Mouse (Mus musculus) mesoderm, embryonic 11.5 days (tissue): ENCODE results near the gene Synpo2l.

Source experiments
- DNase-seq: peaks from one replicate; pipeline ENCODE4 v3.0.0-alpha.2; 2012; ENCODE audit warnings: low read depth, low spot score

Synpo2l gene

DNA sequence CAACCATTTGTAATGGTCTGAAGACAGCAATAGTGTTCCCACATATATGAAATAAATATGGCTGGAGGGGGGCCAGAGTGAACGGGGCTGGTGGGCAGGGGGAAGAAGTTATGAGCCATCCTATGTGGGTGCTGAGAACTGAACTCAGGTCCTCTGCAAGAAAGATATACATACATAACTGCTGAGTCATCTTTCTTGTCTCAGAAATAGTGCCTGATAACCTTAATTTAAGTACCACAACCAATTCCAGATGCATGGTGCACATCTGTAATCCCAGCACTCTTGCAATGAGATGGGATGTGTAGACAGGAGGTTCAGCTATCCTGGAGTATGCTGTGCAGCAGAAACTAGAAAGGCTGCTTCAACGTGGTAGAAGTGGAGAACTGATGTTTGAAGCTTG lies 13.6 kb upstream of the Synpo2l start:
- no peak for DNase-seq

DNA sequence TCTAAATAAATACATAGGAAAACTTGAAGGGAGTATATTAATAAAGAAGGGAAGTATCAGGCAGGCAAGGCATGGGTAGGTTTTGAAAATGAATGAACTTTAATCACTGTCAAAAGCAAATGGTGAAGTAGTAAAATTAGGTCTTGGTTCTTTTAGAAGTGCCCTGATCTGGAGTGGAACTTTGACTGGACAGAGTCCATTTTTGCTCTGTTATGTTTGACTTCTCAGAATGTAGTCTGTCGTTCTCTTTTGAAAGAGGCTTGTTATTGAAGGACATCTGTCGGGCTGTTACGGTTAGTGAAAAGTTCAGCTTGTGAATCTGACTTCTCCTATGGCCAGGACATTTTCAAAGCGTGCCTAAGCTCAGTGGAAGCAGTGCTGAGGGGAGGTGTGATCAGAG lies 9.8 kb upstream of the Synpo2l start:
- DNase-seq: no peak

DNA sequence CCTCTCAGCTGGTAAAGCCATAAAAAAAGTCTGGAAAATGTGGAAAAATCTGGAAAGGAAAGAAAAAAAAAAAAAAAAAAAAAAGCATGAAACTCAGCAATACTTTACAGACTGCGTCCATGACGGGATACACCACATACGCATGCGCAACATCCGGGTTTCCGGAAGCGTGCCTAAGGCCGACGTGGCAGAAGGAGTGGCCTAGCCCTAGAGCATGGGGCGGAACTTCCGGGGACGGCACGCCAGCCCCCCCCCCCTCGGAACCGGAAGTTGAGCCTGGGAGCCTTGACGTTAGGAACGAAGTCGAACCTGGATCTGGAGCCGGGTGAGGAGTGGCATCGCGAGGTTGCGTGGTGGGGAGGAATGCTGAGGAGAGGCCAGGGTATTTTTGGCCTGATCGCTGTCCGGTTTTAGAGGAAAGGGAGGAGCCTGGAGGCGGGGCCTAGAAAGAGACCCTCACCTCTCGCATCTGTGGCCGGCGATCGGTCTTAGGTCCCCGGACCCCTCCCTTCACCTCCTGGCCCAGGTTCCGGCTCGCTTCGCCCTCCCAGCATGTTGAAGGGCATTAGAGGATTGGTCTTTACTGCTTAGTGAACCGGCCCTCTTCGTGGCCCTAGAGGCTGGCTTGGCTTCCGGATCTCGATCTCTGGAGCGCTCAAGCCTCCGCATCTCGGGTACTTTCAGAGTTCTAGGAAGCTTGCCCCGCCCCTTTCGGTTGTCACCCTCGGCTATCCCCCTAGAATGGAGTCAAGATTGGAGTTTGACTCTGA lies 6.1 kb upstream of the Synpo2l start, which contains the start of gene Sec24c:
Sec24c (plus strand) TSS at position 245 of the 770 bp plus-strand sequence.
- DNase-seq: peak; percentile 99

DNA sequence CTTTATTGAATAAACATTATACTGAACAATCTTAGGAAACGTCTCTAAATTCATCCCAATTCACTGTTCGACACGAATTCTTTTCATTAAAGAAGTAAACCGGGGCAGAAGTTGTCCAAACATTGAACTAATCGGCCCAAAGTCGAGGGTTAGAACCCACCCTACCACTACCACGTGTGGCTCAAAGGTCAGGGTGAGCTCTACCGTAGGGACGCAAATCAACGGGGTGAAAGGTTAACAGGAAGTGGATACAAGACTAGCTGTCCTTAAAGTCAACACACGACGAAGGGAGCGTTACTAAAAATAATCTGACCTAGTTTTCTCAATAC lies 5.5 kb upstream of the Synpo2l start:
- no peak for DNase-seq

DNA sequence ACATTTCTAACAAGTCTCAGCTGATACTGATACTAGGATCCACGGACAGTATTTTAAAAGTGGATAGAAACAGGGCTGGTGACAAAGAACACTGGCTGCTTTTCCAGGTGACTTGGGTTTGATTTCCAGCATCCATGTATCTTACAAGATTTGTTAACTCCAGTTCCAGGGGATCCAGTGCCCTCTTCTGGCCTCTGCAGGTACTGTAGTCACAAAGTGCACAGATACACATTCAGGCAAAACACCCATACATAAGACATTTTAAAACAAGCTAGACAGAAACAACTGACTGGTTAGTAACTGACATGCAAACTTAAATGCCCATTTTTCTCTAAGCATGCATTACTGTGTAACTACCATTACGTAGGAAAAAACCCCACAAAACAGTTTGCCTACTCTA lies 4.8 kb upstream of the Synpo2l start:
- peak; percentile 36 for DNase-seq

DNA sequence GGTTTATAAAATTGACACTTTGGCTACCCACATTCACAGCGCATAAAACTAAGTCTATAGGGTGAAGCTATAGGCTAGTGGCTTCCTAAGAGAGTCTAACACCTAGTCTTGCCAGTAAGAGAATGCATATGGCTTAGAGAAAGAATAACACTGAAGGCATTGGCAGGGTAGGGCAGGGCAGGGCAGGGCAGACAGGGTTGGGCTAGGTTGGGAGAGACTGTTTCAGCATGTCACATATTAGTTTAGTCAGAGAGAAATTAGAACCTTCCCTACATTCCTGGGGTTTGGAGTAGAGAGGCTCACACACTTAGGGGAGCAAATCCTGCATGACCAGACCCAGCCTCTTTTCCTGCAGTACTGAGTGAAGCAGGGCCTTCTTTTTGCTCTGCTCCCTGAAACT lies 685 bp downstream of the Synpo2l start:
- DNase-seq: no peak

DNA sequence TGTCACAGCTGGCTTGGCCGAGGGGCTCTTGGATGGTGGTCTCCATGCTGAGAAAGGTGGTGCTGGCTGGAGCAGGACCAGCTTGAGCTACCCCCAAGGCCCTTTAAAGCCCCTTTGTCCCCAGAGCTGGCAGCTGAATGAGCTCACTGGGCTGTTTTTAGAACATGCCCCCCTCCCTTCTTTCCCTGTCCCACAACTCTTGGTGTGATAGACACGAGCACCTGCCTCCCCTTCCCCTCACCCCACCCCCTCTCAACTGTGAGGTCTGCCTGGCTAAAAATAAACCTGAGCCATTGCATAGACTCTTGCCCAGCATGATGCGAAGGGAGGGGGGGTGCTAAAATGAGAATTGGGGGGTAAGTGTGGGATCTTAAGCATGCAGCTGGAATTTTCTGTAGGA lies 3.7 kb downstream of the Synpo2l start:
- peak; percentile 21 for DNase-seq

DNA sequence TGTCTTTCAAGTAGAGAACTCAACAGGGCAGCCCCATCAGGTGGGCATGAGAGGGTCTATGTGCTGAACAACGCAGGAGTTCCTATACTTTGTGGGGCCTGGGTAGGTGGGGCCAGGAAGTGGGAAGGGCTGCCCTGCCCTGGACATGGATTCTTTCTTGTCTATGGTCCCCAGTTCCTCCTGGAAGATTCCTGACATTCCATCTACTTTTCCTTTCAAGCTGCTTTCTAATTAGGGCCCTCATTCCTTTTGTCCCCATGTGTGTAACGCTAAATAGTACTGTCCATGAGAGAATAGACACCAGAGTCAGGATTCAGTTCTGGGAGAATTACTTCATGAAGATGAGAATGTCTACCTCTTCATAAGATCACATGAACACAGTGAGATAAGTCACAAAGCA lies 4.6 kb downstream of the Synpo2l start:
- DNase-seq: no peak

DNA sequence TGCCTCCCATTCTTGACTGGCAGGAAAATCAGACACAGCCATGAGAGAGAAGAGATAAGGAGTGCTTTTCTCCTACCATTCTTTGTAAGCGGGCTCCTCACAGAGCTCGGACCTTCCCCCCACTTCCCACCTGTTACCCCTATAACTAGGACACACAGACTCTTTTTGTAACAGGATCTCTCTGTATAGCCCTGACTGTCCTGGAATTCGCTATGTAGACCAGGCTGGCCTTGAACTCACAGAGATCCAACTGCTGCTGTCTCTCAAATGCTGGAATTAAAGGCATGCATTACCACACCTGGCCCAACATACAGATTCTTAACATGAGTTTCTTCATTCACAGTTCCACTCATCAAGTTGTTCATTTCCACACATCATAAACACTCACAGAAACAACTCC lies 5.4 kb downstream of the Synpo2l start:
- no peak for DNase-seq

DNA sequence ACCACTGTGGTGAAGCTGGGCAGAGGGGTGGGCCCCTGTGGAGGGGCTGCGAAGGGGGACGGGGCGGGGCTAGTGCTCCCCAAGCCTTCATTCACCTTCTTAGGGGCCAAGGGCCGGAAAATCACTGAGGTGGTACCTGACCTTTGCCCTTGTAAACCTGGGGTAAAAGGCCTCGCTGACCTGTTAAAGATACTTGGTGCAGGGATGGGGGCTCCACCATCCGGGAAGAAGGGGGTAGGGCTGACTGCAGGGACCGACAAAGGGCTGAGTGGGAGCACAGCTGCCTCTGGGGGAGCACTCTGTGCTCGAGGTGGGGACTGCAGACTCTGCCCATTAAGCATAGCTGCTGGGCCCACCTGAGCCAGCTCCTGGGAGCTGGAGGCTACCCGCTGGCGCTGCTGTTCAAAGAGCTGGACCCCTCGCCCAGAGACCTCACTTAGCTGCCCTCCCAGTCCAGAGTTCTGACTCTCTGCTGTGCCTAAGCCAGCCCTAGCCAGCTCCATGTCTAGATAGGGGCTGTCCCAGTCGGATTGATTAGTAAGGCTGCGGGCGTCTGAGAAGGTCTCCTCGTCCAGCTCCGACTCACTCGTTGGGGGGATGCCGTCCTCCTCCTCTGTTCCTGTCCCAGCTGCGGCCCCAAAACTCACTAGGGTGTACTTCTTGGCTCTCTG lies 6.4 kb downstream of the Synpo2l start:
- peak; percentile 28 for DNase-seq

DNA sequence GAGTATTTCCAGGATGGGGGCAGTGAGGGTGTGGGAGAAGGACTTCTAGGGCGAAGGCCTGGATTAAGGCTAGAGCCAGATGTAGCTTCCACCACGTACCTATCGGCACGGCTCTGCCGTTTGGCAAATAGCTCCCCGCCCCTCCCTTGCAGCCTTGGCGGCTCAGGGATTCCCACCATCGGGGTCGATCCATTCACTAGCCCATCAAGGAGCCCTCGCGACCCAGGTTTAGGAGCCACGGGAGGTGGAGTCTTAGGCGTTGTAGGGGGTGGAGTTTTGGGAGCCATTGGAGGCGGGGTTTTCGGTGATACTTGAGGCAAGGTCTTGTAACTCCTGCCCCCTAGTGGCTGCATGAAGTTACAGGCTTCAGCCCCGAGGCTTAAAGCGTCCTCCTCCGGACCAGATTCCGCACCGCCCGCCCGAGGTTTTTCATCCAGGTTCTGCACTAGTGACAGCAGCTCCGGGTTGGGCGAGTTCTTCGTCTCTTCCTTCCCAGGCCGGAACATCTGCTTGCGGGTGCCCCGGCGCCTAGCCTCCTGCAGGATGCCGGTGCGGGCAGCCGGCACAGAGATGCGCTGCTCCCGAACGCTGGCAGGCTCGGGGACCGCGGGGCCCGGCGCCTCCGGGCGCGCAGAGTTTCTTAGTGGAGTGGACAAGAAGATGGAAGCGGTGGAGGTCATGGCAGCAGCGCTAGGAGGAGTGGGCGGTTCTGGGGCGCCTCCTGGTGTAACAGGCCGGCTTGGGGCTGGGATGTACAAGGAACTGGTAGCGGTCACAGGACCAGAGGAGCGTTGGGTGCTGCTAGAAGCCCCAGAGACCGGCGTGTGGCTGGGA lies 7.1 kb downstream of the Synpo2l start:
- DNase-seq: peak; percentile 98

DNA sequence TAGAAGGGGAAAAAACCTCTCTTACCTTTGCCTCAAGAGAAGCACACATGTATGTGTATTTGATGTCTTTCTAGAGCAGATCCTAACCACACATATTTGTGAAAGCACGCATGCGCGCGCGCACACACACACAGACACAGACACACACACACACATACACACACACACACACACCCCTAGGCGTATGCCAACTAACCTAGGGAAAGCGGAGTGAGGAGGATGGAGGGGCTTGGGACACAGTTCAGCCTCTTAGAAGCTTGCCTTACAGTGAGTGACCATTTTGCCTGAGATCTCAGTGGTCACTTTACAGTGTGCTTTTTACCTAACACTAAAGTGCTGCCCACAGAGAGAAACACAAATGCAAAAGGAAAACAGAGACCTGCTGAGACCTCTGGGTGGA lies 8.5 kb downstream of the Synpo2l start:
- no peak for DNase-seq

DNA sequence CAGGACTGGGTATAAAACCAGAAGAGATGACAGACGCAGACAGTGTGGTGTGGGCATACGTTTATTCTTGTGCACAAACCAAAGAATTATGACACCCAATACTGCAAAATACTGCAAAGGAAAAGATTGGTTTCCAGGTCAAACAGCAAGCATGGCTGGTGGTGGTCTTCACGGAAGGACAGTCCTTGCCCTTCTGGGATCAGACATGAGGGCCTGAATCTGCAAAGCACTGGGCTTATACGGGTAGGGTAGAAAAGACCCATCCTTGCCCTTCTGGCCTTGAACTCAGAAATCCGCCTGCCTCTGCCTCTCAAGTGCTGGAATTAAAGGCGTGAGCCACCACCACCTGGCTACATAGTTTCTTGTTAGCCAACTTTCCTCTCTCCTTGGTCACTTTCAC lies 9.3 kb downstream of the Synpo2l start:
- DNase-seq: no peak

DNA sequence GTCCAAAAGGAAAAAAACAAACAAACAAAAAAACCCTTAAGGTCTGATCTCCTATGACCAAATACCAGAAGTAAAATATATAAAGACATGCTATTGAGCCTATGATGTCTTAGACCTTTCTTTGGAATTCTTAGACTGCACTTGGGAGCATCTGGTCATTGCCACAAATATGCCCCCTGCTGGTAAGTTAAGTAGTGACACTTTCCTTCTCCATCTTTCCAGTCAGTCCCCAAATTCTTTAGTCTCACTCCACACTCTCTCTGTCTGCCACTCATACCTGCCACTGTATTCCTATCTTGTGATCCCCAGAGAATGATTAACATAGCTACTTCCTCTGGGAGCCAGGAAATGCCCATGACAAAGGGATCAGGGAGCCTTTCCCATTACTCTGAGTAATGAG lies 9.8 kb downstream of the Synpo2l start:
- DNase-seq: peak; percentile 62

DNA sequence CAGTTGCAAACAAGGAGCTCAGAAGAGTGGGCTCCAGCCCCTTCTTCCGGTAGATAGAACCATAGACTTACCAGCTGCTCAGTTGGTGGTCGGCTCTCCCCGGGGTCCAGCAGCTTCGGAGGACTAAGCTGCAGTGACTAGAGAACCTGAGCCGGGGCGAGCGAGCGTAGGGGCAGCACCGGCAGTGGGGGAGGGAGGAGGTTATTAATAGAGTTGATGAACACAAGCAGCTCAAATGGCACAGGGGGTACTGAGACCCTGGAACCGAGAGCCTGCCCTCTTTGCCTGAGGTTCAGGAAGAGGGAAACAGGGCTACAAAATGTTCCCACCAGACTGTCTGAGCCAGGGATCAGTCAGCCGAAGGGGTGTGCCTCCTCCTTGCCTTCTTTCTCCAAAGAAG lies 11.8 kb downstream of the Synpo2l start, which contains the start of gene Myoz1:
Myoz1 (minus strand) TSS at position 180 of the 400 bp plus-strand sequence.
- DNase-seq: no peak

DNA sequence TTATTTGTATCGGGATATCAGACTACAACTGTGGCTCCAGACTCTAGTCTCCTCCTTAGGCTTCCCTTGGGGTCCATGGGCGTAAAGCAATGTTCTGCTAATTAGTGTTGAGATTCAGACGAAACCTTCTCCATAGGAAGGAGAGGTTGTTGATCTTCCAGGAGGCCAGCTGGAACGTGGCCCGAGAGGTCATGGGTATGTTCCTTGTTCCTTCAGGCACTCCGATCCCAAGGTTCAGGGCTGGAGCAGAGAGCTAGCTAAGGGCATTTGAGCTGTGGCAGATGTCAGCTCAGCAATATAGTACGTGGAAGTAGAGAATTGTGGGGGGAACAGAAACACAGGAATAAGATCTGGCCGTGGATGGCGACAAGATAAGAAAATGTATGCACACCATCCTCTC lies 12.4 kb downstream of the Synpo2l start:
- no peak for DNase-seq

DNA sequence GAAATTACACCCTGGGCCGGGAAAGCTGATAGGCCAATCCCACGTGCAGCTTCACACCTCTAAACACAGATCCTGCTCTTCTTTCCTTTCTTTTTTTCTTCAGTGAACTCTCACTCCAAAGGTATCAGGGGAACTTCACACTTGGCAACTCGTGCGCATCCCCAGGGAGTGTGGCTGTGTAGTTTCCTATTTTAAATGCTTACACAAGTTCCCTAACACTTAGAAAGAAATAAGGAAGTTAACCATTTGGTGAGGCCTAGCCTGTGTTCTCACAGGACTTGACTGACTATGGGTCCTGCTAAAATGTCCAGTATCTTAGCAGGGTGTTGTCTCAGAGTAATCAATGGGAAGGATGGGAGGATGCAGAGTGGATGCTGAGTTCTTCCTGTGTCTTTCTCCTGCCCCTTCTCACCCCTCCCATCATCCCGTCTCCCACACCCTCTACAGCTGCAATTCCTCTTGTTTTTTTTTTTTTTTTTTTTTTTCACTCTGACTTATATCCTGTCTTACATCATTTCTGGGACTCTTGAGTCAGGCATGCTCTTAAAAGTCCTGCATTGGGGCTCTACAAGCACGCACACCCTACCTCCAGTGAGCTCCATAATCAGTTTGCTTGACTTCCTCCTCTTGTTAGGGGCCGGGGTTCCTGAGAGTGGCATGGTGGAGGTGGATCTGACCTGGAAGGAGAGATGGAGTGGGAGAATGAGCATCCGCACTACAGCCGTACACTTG lies 13.3 kb downstream of the Synpo2l start:
- DNase-seq: no peak

DNA sequence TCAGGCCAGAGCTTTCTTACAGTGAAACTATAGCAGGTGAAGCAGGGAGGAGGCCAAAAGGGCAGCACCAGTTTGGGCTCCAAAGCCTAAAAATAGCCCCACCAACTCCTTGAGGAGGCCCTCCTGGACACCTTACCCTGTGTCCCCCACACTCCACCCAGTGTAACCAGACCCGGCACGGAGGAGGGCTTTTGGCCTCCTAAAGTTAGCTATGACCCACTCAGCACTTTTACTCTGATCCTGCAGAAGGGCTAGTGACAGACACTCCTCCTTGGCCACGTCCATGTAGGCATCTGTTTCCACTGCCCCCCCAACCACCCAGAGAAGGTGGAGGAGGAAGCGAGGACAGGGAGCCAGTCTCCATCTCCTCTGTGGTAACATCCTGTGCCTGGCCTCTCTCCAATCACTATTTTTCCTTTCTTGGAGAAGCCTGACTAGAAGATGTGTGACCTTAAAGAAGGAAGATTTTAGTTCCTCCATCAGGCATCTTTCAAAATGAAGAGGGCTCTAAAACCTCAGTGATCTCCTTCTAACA lies 16.4 kb downstream of the Synpo2l start:
- no peak for DNase-seq

DNA sequence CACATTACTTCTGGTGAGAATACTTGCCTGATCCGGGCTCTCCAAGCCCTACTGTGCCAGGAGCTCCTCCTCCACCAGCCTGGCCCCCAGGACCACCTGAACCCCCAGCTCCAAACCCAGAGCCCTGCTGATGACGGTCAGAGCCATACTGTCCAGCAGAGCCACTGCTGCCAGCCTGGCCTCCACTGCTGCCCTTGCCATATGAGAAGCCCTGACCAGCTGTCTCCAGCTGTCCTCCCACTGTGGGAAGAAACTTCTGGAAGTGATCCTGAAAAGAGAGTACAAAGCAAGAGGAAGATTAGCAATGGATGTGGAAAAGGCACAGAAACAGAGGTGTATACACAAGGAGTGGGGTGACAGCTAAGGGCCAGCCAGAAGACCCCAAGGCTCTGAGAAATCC lies 17.2 kb downstream of the Synpo2l start:
- no peak for DNase-seq

DNA sequence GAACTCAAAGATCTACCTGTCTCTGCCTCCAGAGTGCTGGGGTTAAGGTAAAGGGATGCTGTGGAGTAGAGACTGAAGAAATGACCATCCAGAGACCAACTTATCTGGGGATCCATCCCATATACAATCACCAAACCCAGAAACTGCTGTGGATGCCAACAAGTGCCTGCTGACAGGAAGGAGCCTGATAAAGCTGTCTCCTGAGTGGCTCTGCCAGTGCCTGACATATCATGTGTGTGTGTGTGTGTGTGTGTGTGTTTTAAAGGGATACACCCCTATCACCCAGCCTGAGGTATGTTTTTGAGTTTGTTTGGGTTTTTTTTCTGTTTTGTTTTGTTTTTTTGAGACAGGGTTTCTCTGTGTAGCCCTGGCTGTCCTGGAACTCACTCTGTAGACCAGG lies 21.8 kb downstream of the Synpo2l start:
- no peak for DNase-seq

DNA sequence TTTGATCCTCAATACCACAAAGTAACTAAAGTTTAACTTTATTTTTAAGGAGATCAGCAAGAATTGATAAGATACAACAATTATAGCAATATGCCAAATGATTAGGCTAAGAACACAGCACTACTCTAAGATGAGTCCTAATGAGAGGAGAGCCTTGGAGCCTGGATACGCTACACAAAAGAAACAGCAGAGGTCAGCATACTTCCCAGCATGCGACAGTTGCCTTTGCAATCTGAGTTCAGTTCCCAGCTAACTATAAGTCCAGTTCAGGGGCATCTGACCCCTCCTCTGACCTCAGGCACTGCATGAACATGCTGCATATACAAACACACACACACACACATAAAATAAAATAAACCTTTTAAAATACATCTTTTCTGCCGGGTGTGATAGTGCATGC lies 22.6 kb downstream of the Synpo2l start:
- DNase-seq: no peak
